Mouse (Mus musculus) thymus, adult 2 months (tissue): ENCODE data around the gene Kifc3. TPM values are rescaled to one million over a fixed set of nuclear protein-coding genes. Genes with fewer than 3 reads are reported as not detected.

Experiments
- DNase-seq: peaks from one replicate; pipeline ENCODE4 v3.0.0; 2021
- H3K27ac ChIP-seq: fragments of 200-500 bp; 2 replicates; pipeline ENCODE4 v1.5.1; 2012; ENCODE audit warnings: low read length, control low read depth; ENCODE audit not compliant: control insufficient read depth, insufficient read depth
- H3K27me3 ChIP-seq: fragments of 200-500 bp; 2 replicates; pipeline ENCODE4 v1.6.1; 2012; ENCODE audit warnings: mild to moderate bottlenecking, low read length, moderate library complexity, mixed read lengths; ENCODE audit not compliant: control insufficient read depth, insufficient read depth
- H3K36me3 ChIP-seq: fragments of 200-500 bp; 2 replicates; pipeline ENCODE4 v1.6.1; 2012; ENCODE audit warnings: mild to moderate bottlenecking, low read length, moderate library complexity; ENCODE audit not compliant: control insufficient read depth, insufficient read depth
- H3K4me1 ChIP-seq: fragments of 200-500 bp; replicated peaks from 2 replicates; pipeline ENCODE4 v1.6.1; 2012; ENCODE audit warnings: low read length; ENCODE audit not compliant: control insufficient read depth, insufficient read depth
- H3K4me3 ChIP-seq: fragments of 200-500 bp; 2 replicates; pipeline ENCODE4 v1.5.1; 2012; ENCODE audit warnings: mild to moderate bottlenecking, low read length, control low read depth, moderate library complexity; ENCODE audit not compliant: control insufficient read depth, insufficient read depth
- CTCF ChIP-seq: fragments of 200-500 bp; IDR thresholded peaks from 2 replicates; pipeline ENCODE4 v1.5.1; 2012; ENCODE audit warnings: mild to moderate bottlenecking, control low read depth, low read length, moderate library complexity, borderline replicate concordance; ENCODE audit not compliant: control insufficient read depth, poor library complexity, insufficient read depth; ENCODE audit errors: extremely low read depth
- POLR2A ChIP-seq: fragments of 200-500 bp; IDR thresholded peaks from 2 replicates; pipeline ENCODE4 v1.6.1; 2012; ENCODE audit warnings: mild to moderate bottlenecking, low read length, control low read depth, moderate library complexity; ENCODE audit not compliant: control insufficient read depth, poor library complexity, insufficient read depth; ENCODE audit errors: extremely low read depth
- WGBS: fragments of 180-500 bp; shearing (Covaris S2); methylation state at CpG from one replicate; pipeline ENCODE4 v1.1.7; 2018; 5-methylcytosine and 5-hydroxymethylcytosine counted together
- polyA plus RNA-seq: library from polyadenylated mRNA; depleted of rRNA; stranded (reverse); fragments of >200 nt; gene quantifications from 2 replicates; pipeline ENCODE4 v1.2.3, GENCODE M21; 2012

Kifc3 gene
- polyA plus RNA-seq, 1 experiment = 19.1 TPM

- H3K36me3 ChIP-seq = no peaks in the 10 kb centered on the region; the same call in 1 of the 2 replicates
- no peak overlapping the region for H3K4me3 ChIP-seq
- H3K27ac ChIP-seq = no peak overlapping the region
- no peaks in the 10 kb centered on the region for H3K27me3 ChIP-seq
- DNase-seq = no peak
- peaks cover 8% of the 10 kb centered on the region for H3K4me1 ChIP-seq
- 93% methylated on average over 7 of the region's 7 CpGs for WGBS
- no peak for TF ChIP-seq CTCF
- TF ChIP-seq POLR2A = no peak
These were observed 117.0 kb downstream of the Kifc3 start for GRCm38 (mm10) chr8:95085432-95086141.

- DNase-seq = no peak
- H3K27ac ChIP-seq = no peak overlapping the region
- H3K36me3 ChIP-seq = no peaks in the 10 kb centered on the region; the same call in 1 of the 2 replicates
- no peak overlapping the region for H3K4me3 ChIP-seq
- WGBS = 93% methylated on average over 10 of the region's 10 CpGs
- H3K27me3 ChIP-seq = no peaks in the 10 kb centered on the region
- no peak for TF ChIP-seq POLR2A
- TF ChIP-seq CTCF = no peak
- peaks cover 8% of the 10 kb centered on the region for H3K4me1 ChIP-seq
These were observed 117.7 kb downstream of the Kifc3 start for GRCm38 (mm10) chr8:95084744-95085431.

- WGBS = 93% methylated on average over 4 of the region's 4 CpGs
- TF ChIP-seq CTCF (no peak), POLR2A (no peak)
- DNase-seq = no peak
- Histone ChIP-seq H3K27me3 (no peaks in the 10 kb centered on the region), H3K4me3 (no peak overlapping the region), H3K4me1 (peaks cover 8% of the 10 kb centered on the region), H3K36me3 (no peaks in the 10 kb centered on the region; the same call in 1 of the 2 replicates), H3K27ac (no peak overlapping the region)
These were observed 118.4 kb downstream of the Kifc3 start for GRCm38 (mm10) chr8:95084261-95084660.

- Histone ChIP-seq H3K36me3 (no peaks in the 10 kb centered on the region), H3K4me1 (peaks cover 8% of the 10 kb centered on the region), H3K27ac (no peak overlapping the region), H3K27me3 (no peaks in the 10 kb centered on the region), H3K4me3 (peak overlapping the region; percentile 81)
- no peak for TF ChIP-seq POLR2A
- DNase-seq = peak; percentile 21
- WGBS = 5% methylated on average over 11 of the region's 11 CpGs
These were observed 121.0 kb downstream of the Kifc3 start for GRCm38 (mm10) chr8:95081650-95082049.

- Histone ChIP-seq H3K36me3 (no peaks in the 10 kb centered on the region), H3K27ac (peak within 1 kb of the TSS; percentile 56; the same call in 1 of the 2 replicates), H3K27me3 (no peaks in the 10 kb centered on the region), H3K4me1 (peaks cover 8% of the 10 kb centered on the region), H3K4me3 (peak within 1 kb of the TSS; percentile 94)
- peak; percentile 98 for DNase-seq
- TF ChIP-seq CTCF = no peak
- TF ChIP-seq POLR2A = peak; percentile 84
- under 1% methylated on average over 47 of the region's 47 CpGs for WGBS
These were observed 122.0 kb downstream of the Kifc3 start, which contains the start of gene Katnb1 for GRCm38 (mm10) chr8:95080381-95081341. Gene Katnb1, plus strand, starts transcription at chr8:95081186.

- TF ChIP-seq POLR2A (no peak), CTCF (no peak)
- H3K4me3 ChIP-seq = no peak overlapping the region
- no peaks in the 10 kb centered on the region for H3K27me3 ChIP-seq
- DNase-seq = no peak
- no peak overlapping the region for H3K27ac ChIP-seq
- H3K4me1 ChIP-seq = peaks cover 8% of the 10 kb centered on the region
- 95% methylated on average over 4 of the region's 4 CpGs for WGBS
- no peaks in the 10 kb centered on the region for H3K36me3 ChIP-seq
These were observed 123.3 kb downstream of the Kifc3 start for GRCm38 (mm10) chr8:95079305-95079704.

- H3K27me3 ChIP-seq = no peaks in the 10 kb centered on the region
- DNase-seq = no peak
- H3K36me3 ChIP-seq = no peaks in the 10 kb centered on the region
- 93% methylated on average over 3 of the region's 3 CpGs for WGBS
- no peak overlapping the region for H3K27ac ChIP-seq
- H3K4me1 ChIP-seq = peaks cover 8% of the 10 kb centered on the region
- TF ChIP-seq POLR2A (no peak), CTCF (no peak)
- no peak overlapping the region for H3K4me3 ChIP-seq
These were observed 124.6 kb downstream of the Kifc3 start for GRCm38 (mm10) chr8:95078055-95078454.
